Mouse (Mus musculus) layer of hippocampus, adult 9-10 months (tissue): ENCODE measurements around the gene Serpina1f.
"Not testable (repeated sequence)": the region's sequence is repeated elsewhere in the genome, so short reads cannot be mapped to it uniquely, and the experiment has no call there.

ENCODE experiments used
- DNase-seq: peaks from one replicate; pipeline ENCODE4 v3.0.0; 2022; ENCODE audit warnings: low spot score

Serpina1f gene

DNA sequence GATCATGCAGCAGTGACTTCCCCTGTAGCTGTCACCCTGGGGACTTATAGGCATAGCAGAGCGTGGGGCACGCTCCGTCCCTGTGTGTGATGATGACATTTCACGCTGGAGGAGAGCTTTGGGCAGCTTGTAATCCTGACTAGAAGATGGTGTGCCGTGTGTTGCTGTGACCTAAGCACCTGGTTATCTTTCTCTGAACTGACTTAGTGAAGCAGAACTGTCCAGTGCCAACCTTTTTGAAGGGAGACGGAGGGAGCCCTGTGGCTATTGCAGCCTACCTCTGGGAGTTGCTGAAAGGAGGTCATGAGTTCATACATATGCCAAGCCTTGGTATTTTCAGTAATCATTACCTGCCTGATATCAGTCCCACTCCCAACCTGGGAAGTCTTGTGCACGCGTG is at the start of gene Serpina1f:
Gene Serpina1f (minus strand): TSS at position 101 of the 400 bp plus-strand sequence.
- no peak for DNase-seq

DNA sequence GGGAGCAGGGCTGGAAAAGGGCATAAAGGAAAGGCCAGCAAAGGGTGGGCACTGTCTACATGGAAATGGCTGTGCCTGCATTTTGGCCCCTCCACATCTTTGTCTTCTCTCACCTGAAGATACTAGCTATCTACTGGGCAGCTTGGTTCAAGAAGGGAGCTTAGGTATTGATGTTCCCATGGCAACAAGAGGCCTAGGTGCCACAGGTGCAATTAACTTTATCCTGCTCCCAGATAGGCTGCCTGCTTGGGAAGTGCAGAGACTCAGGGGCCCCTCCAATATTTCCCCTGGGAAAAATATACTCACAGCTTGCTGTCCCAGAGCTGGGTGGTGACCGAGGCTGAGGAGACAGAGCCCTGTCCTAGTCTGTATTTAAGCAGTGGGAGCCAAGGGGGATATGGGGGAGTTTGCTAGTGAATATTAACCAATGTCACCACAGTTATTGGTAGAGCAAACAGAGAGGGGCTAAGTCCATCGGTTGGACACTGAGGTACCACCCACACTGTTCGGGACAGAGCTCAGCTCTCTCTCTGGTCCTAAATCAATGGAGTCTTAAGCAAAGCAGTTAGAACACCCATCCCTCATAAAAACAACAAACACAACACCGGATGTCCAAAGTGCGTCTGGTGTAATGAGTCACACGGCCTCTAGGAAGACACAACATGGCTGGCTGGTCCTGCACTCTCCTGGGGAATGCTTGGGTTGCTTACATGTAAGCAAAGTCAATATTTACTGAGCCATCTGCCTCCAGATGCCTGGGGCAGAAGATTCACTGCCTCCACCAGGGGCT is 42.7 kb upstream of the Serpina1f start:
- not testable (repeated sequence) for DNase-seq

DNA sequence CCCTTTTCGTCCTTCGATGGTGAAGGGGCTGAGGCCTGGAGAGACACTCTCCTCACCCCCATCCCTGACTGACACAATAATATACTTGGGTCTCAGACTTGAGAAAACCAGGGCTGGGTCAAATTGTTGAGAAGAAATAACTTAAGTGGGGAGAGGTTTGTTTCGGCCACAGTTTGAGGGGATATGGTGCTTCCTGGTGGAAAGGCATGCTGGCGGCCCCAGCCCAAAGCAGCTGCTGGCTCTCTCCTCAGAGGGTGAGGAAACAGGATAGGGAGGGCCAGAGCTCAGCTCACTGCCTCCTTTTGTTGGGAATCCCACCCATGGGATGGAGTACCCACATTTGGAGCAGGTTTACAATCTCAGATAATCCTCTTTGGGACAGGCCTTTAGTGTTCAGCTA is 40.2 kb upstream of the Serpina1f start:
- DNase-seq = not testable (repeated sequence)

DNA sequence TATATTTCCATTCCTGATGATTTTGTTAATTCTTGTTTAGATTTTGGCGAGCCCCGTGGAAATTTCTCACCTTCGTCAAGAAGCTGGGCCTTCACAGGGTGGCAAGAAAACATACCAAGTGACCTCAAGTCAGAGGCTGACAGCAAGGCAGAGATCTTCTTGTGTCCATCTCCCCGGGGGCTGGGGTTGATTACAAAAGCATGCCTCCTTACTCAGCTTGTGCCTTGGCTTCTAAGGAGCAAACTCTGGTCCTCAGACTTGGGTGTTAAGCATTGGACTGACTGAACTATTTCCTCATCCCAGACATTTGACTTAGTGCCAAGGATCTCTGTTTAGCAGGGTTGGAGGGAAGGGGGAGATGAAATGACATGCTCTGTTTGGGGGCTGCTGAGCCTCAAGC is 39.8 kb upstream of the Serpina1f start:
- DNase-seq = not testable (repeated sequence)

DNA sequence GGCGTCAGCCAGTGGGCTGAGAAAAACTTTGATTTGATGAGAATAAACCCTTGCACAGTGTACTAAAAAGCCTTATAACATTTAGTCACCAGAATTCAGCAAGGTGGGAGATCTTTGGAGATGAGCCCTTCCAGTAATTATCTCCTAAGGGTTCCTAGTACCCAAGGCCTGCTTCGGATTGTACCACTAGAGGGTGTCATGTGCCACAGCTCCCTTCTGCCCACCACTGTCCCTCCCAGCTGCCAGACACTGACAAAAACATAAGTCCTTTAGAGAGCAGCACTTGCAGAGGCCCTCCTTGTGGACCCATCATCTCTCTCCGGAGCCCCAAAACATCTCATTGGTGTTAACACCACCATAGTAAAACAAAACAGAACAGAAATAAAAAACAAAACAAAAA is 16.2 kb upstream of the Serpina1f start:
- DNase-seq = no peak

DNA sequence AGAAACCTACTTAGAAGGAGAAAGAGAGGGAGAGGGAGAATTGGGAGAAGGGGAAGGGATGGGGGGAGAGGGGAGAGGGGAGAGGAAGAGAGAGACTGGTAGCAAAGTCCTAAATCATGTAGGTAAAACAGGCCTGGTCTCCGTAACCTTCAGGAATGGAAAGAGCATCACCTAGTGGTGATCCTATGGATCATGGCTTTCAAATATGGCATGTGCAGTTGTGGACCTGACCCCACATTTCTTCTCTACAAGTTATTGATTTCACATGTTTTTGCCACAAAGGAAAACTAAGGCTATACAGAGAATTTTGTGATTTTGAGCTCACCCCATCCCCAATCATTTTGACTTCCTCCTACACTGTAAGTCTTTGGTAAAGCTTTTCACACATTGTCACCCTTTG is 15.1 kb upstream of the Serpina1f start:
- peak; percentile 6 for DNase-seq

DNA sequence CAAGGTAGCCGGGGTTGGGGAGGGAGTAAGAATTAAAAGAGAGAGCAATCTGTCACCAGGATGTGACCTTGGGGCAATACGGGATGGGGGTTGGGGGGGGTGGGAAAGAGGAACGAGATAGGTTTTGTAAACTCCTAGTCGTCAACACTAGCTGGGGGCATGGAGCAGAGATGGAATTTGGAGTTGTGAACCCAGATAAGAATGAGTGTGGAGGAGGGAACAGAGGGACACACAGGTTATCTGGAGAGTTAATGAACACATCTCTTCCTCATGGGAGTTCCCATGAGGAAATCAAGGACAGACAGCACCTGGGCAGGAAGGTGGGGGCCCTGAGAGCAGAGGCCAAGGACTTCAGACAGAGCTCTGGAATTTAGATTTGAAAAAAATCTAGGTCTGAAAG is 10.8 kb upstream of the Serpina1f start:
- DNase-seq = no peak

DNA sequence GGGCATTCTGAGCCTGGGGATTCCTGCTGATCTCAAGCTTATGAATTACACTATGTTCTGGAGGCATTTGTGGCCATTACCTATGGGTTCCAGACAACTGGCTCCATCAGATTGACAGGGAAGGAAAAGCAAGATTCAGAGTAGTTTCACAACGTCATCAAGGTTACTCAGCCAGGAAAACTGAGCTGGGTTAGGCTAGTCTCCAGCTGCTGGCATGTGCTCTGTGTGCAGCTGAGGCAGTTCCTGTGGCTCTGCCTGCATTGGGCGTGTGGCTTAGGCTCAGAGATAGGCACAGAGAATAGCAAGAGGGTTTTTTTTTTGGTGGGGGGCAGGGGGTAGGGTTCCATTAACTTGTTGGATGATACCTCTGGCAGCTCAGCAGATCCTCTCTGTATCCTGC is 10.2 kb upstream of the Serpina1f start:
- no peak for DNase-seq

DNA sequence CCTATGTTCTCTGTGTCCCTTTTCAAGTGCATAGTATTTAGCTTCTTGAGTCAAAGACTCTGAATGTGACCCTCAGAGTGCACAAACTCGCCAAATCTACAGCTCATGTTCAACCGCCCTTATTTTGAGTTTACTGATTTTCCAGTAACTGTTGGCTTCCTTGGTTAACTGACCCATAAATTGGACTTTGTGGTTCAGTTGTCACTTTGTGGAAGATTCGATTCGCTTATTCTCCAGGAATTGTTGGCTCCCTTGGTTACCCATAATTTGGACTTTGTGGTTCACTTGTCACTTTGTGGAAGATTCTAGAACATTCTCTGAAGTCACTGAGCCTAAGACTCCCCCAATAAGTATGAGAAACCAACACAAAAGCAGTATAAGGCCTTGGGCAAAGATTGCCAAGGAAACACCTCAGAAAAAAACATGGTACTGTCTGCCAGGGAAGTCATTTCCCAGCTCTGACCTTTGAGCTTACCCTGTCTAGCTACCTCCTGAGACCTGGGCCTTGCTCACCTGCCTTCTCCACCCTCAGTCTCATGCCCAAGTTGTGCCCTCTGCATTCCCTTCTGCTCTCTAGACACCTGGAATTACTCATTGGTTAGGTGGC is 4.9 kb upstream of the Serpina1f start:
- DNase-seq = no peak

DNA sequence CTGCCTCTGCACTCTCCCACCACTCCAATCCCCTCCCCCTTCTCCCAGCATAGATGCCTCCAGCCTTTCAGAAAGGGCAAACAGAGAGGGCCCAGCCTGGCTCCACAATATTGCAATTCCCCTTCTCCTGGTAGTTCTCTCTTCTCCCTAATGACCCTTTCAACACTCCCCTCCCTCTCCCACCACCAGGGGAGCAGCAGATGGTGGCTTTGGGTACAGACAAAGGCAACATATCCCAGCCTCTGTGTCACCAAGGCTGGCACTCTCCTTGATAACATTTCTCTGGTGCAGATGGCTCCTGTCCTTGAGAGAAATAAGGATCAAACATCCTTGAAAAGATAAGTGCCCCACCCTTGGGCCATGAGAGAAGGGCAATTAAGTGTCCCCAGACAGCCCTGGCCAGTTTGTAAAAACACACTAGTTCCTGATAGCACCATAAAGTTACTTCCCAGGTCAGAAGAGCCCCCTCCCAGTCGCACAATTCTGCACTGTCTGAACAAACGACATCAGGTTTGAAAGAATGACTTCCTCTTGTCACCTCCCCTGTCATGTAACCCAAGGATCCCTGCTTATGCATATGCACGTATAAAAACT is 7.0 kb downstream of the Serpina1f start:
- DNase-seq = no peak

DNA sequence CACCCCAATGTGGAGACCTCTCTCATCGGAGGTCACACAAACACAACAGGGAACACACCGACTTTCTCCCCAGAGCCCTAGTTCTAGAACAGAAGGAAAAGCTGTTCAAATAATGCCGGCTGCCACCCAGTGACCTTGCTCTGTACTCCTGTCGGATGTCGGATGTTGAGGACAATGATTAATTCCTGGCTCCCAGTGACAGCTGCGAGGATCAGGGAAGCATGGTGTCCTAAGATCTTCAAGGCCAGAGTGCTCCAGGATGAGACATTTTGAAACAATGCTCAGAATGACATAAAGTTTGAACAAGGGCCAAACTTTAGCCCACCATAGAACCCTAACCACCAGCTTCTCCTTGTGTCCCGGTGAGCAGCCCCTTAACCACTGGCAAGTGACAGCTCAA is 8.3 kb downstream of the Serpina1f start:
- DNase-seq = no peak

DNA sequence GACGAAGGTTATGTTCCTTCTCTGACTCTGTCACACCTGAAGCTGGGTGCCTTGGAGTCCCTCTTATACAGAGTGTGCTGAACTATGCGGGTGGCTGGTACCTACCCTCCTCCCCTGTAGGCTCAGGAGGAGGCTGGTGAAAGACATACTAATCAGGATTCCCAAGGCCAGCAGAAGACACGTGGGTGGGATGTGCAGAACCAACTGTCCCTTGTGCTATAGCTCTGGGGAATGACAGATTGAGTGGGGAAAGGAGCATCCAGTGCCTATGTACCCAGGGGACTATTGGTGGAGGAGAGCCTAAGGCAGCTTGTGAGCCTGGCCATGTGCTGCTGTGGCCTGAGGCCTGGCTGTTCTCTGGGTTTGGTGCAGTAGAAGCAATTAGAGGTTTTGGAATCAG is 9.3 kb downstream of the Serpina1f start:
- peak; percentile 25 for DNase-seq

DNA sequence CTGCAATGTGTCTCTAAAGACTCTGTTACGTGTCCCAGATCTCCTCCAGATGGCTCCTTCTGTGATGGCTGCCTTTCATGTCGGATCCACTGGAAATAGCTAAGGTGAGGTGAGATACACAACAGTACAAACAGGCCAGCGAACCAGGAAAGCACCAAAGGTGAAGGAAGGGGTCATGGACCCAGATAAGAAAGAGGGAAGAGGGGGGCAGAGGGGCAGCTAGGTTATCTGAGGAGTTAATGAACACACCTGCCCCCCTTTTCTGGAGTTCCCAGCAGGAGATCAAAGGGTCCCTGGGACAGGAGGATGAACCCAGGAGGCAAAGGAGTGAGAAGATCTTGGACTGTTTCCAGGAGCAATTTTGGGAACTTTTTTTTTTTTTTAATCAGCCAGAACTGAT is 9.9 kb downstream of the Serpina1f start:
- DNase-seq = no peak

DNA sequence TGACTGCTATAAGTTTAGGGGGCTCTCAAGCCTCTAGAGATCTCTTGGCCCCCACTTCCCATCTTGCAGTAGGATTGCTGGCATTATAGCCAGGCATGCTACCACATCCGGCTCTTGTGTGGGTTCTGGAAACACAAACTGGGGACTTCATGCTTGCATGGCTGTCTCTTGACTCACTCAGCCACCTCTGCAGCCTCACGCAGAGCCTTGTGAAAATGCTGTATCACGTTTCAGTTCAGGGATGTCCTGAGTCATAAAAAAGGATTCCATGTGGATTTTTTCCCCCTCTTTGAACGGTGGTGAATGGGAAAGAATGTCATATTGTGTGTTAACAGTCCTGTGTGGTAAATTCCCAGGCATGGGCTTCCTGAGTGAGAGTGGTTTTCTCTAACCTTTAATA is 11.6 kb downstream of the Serpina1f start:
- no peak for DNase-seq

DNA sequence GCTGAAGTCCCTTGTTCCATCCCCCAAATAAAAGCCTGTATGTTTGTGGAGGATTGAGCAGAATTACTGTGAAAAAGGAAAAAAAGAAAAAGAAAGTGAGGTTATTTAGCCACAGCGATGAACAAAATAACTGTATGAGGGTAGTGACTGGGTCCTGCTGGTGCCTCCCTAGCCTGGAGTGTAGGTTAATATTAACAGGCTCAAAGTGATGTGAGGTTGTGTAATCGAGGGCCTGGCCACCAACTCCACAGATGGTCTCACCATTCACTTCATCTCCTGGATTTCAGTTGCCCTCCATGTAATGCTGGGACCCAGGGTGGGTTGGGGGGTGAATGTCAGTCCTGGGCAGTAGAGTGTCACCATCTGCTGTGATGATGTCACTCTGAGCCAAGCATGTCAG is 13.6 kb downstream of the Serpina1f start:
- no peak for DNase-seq

DNA sequence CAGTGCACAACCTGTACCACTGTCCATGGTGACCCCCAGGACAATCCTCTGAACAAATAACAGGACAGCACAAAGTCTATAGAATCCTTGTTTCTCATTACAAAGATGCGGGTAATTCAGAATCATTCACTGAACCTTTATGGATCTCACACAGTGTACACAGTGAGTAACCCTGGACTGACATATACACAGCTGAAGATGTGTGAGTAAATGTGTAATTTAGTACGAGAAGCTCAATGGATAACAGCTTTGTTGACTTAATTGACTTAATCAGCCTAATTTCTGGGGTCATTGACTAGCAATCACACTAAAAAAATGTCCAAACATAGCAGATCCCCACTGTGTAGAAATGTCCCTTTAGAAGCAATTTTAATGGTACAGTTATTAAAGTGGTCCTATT is 14.2 kb downstream of the Serpina1f start:
- no peak for DNase-seq

DNA sequence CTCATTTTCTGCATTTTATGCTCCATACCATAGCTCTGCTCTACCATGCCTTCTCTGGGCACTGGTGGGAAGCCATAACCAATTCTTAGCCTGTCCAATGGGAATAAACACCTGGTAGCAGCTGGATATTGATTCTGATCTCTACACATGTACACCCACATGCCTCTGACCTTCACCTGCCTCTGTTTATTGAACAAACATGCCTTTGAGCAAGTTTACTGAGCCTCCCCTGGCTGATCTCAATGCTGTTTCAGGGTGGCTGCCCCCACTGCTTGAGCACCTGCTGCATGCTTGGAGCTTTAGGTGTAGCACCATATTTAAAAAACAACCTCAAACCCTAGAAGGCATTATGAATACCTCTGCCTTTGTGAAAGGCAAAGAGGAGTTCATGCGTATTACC is 15.5 kb downstream of the Serpina1f start:
- not testable (repeated sequence) for DNase-seq

DNA sequence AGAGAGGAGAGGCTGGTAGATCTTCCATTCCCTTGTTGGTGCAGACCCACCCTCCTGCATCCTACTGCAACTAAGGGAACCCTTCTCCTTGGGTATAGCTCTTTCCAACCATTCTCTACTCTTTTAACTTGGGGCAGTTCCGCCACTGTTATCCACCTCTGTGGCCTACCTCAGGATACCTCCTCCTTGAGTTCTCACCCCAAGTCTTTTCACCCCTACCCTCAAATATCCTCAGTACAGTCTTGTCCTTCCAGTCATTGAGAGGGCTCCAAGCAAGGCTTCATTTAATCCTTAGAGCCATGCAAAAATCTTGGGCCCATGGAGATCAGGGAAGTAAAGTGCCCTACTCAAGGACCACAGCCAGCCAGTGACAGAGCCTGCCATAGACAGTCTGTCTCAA is 19.3 kb downstream of the Serpina1f start, which contains the start of gene Serpina16:
Gene Serpina16 (minus strand): TSS at position 101 of the 400 bp plus-strand sequence.
- DNase-seq = no peak

DNA sequence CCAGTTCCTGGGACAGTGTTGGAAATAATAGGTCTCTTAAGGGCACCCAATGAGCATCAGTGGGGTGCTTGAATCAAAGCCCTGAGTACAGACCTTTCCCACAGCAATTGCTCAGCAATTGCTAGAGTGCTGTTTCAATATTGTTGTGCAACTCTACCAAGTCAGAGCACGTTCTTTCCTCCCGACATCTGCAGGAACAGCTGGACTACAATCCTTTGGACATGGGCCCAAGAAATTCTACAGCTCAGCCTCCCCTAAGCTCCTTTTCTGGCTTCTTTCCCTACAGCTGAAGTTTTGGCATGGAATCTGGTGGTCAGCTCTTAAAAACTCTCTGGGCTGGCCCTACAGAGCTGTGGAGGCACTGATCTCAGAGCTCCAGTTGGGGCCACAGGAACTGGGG is 22.1 kb downstream of the Serpina1f start:
- DNase-seq = no peak

DNA sequence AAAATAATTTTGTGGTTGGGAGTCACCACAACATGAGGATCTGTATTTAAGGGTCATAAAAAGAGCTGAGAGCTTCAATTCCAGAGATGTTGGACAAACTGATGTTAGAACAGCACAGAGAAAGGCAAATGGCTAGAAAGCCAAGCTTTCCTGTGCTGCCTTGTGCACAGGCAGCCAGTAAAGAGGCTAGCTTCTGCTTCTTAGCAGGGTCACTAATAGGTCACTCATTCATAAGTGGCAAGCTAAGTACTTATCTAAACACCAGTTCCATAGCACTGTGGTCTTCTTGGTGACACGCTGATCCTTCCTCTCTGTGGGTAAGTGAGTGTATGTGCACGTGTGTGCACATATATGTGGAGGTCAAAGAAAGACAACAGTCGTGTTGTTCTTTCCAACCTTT is 23.8 kb downstream of the Serpina1f start:
- DNase-seq = no peak

DNA sequence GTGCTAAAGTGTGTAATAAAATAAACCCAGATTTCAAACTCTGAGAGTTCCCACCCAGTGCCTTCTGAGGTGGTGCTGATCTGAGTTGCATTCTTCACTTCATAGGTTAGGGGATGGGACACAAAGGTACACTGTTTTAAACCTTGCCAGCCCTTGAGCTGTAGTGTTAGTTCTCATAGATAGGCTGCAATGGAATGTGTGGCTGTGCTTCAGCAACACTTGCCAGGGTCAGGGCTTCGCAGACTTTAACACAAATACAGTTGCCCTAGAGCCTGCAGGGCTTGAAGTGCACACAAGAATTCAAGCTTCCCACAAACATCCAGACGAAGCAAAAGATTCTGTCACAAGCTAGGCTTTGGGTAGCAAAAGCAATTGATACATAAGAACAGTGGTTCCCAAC is 24.4 kb downstream of the Serpina1f start:
- no peak for DNase-seq

DNA sequence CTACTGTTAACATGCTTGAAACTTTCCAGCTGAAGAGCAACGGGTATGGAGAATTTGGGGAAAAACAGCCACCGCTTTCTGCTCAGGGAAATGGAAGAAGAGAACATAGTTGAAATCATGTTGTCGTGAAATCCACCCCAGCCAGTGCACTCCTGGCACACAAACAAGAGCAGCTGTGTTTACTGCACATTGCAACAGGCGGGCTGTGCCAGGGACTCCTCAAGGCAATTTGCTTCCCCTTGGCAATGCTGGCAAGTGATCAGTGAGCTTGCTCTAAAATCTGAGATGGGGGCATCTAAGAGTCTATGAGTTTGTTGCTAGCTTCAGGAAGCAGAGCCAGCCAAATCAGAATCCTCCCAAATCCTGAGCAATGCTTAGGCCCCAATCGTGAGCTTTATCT is 25.0 kb downstream of the Serpina1f start:
- DNase-seq = peak; percentile 9

DNA sequence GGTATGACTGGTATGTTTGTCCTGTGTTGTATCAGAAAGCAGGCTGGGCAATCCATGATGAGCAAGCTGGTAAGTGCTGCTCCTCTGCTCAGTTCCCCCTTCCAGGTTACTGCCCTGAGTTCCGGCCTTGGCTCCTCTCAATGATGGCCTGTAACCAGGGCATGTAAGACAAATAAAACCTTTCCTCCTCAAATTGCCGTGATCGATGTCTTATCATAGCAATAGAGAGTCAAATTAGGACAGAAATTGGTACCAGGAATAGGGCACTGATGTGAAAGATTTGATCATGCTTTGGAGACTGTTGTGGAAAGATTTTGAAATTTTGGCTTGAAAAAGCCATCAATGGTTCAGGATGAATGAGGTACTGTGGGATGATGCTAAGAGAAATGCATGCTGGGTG is 30.0 kb downstream of the Serpina1f start:
- no peak for DNase-seq
